Mouse (Mus musculus): ENCODE measurements around the gene Tmprss11f. TPM values are rescaled to one million over a fixed set of nuclear protein-coding genes. Genes with fewer than 3 reads are reported as not detected.
A peak's percentile ranks its signal among the peaks of the same experiment; 100 is the strongest.
"Not testable (repeated sequence)": the region's sequence is repeated elsewhere in the genome, so short reads cannot be mapped to it uniquely, and the experiment has no call there.

Gene Tmprss11f
- polyA plus RNA-seq, 1 experiment, result not detected

- Histone ChIP-seq H3K27ac (ENCODE audit: insufficient read depth, low read length) (no peak overlapping the region), H3K27me3 (ENCODE audit: control insufficient read depth, insufficient read depth, low read length) (no peaks in the 10 kb centered on the region), H3K4me1 (ENCODE audit: control insufficient read depth, insufficient read depth, low read length) (no peaks in the 10 kb centered on the region), H3K4me3 (replicated peaks; ENCODE audit: insufficient read depth, low read depth, low read length) (no peak overlapping the region)
- TF ChIP-seq POLR2A (IDR thresholded peaks at IDR 0.05; ENCODE audit: borderline replicate concordance, insufficient read depth, low read length) (no peak), CTCF (IDR thresholded peaks at IDR 0.05; ENCODE audit: borderline replicate concordance, insufficient read depth, low read depth, low read length) (no peak)
- 56% methylated on average over 5 of the region's 5 CpGs for WGBS
- no peak for DNase-seq
Measured at GRCm38 (mm10) chr5:86581998-86582397, 50.2 kb downstream of the Tmprss11f start.

- H3K27me3 ChIP-seq (ENCODE audit: control insufficient read depth, insufficient read depth, low read length); H3K4me3 ChIP-seq (replicated peaks; ENCODE audit: insufficient read depth, low read depth, low read length); H3K27ac ChIP-seq (ENCODE audit: insufficient read depth, low read length); DNase-seq; H3K4me1 ChIP-seq (ENCODE audit: control insufficient read depth, insufficient read depth, low read length): not testable (repeated sequence)
- WGBS, result 84% methylated on average over 8 of the region's 8 CpGs
Measured at GRCm38 (mm10) chr5:86578761-86579160, 53.5 kb downstream of the Tmprss11f start.

- Histone ChIP-seq H3K4me3 (replicated peaks; ENCODE audit: insufficient read depth, low read depth, low read length) (no peak overlapping the region), H3K4me1 (ENCODE audit: control insufficient read depth, insufficient read depth, low read length) (no peaks in the 10 kb centered on the region), H3K27ac (ENCODE audit: insufficient read depth, low read length) (no peak overlapping the region), H3K27me3 (ENCODE audit: control insufficient read depth, insufficient read depth, low read length) (no peaks in the 10 kb centered on the region)
- no peak for DNase-seq
- WGBS, result 89% methylated on average over 2 of the region's 2 CpGs
- TF ChIP-seq POLR2A (IDR thresholded peaks at IDR 0.05; ENCODE audit: borderline replicate concordance, insufficient read depth, low read length) (no peak), CTCF (IDR thresholded peaks at IDR 0.05; ENCODE audit: borderline replicate concordance, insufficient read depth, low read depth, low read length) (no peak)
Measured at GRCm38 (mm10) chr5:86546693-86547092, 85.5 kb downstream of the Tmprss11f start.

- H3K27me3 ChIP-seq (ENCODE audit: control insufficient read depth, insufficient read depth, low read length), result no peaks in the 10 kb centered on the region
- 83% methylated on average over 3 of the region's 3 CpGs for WGBS
- no peak for DNase-seq
- H3K27ac ChIP-seq (ENCODE audit: insufficient read depth, low read length), result no peak overlapping the region
- no peak overlapping the region for H3K4me3 ChIP-seq (replicated peaks; ENCODE audit: insufficient read depth, low read depth, low read length)
- H3K4me1 ChIP-seq (ENCODE audit: control insufficient read depth, insufficient read depth, low read length), result no peaks in the 10 kb centered on the region
- TF ChIP-seq POLR2A (IDR thresholded peaks at IDR 0.05; ENCODE audit: borderline replicate concordance, insufficient read depth, low read length) (no peak), CTCF (IDR thresholded peaks at IDR 0.05; ENCODE audit: borderline replicate concordance, insufficient read depth, low read depth, low read length) (no peak)
Measured at GRCm38 (mm10) chr5:86540601-86541000, 91.6 kb downstream of the Tmprss11f start.

- no peak for DNase-seq
- 77% methylated on average over 2 of the region's 2 CpGs for WGBS
- Histone ChIP-seq H3K27ac (ENCODE audit: insufficient read depth, low read length) (no peak overlapping the region), H3K4me3 (replicated peaks; ENCODE audit: insufficient read depth, low read depth, low read length) (no peak overlapping the region), H3K27me3 (ENCODE audit: control insufficient read depth, insufficient read depth, low read length) (no peaks in the 10 kb centered on the region), H3K4me1 (ENCODE audit: control insufficient read depth, insufficient read depth, low read length) (no peaks in the 10 kb centered on the region)
- TF ChIP-seq CTCF (IDR thresholded peaks at IDR 0.05; ENCODE audit: borderline replicate concordance, insufficient read depth, low read depth, low read length), result no peak
- TF ChIP-seq POLR2A (IDR thresholded peaks at IDR 0.05; ENCODE audit: borderline replicate concordance, insufficient read depth, low read length), result no peak
Measured at GRCm38 (mm10) chr5:86528725-86529124, 103.5 kb downstream of the Tmprss11f start.

GRCm38 (mm10) chr5:86518500-86518899 is 113.7 kb downstream of the Tmprss11f start, which contains the start of gene Tmprss11g:
Gene Tmprss11g (minus strand): TSS chr5:86518600.
- 81% methylated on average over 9 of the region's 9 CpGs for WGBS
- H3K4me3 ChIP-seq (replicated peaks; ENCODE audit: insufficient read depth, low read depth, low read length), result no peak within 1 kb of the TSS
- no peak for TF ChIP-seq POLR2A (IDR thresholded peaks at IDR 0.05; ENCODE audit: borderline replicate concordance, insufficient read depth, low read length)
- no peak for TF ChIP-seq CTCF (IDR thresholded peaks at IDR 0.05; ENCODE audit: borderline replicate concordance, insufficient read depth, low read depth, low read length)
- no peak within 1 kb of the TSS for H3K27ac ChIP-seq (ENCODE audit: insufficient read depth, low read length)
- no peaks in the 10 kb centered on the region for H3K27me3 ChIP-seq (ENCODE audit: control insufficient read depth, insufficient read depth, low read length)
- no peaks in the 10 kb centered on the region for H3K4me1 ChIP-seq (ENCODE audit: control insufficient read depth, insufficient read depth, low read length)
- no peak for DNase-seq

GRCm38 (mm10) chr5:86511538-86511937 is 120.7 kb downstream of the Tmprss11f start:
- H3K4me3 ChIP-seq (replicated peaks; ENCODE audit: insufficient read depth, low read depth, low read length), result no peak overlapping the region
- no peaks in the 10 kb centered on the region for H3K27me3 ChIP-seq (ENCODE audit: control insufficient read depth, insufficient read depth, low read length)
- 45% methylated on average over 5 of the region's 5 CpGs for WGBS
- no peak overlapping the region for H3K27ac ChIP-seq (ENCODE audit: insufficient read depth, low read length)
- TF ChIP-seq POLR2A (IDR thresholded peaks at IDR 0.05; ENCODE audit: borderline replicate concordance, insufficient read depth, low read length) (no peak), CTCF (IDR thresholded peaks at IDR 0.05; ENCODE audit: borderline replicate concordance, insufficient read depth, low read depth, low read length) (no peak)
- DNase-seq, result no peak
- H3K4me1 ChIP-seq (ENCODE audit: control insufficient read depth, insufficient read depth, low read length), result no peaks in the 10 kb centered on the region

GRCm38 (mm10) chr5:86493453-86493852 is 138.8 kb downstream of the Tmprss11f start:
- TF ChIP-seq CTCF (IDR thresholded peaks at IDR 0.05; ENCODE audit: borderline replicate concordance, insufficient read depth, low read depth, low read length), result no peak
- TF ChIP-seq POLR2A (IDR thresholded peaks at IDR 0.05; ENCODE audit: borderline replicate concordance, insufficient read depth, low read length), result no peak
- DNase-seq, result peak; percentile 40 to 69
- WGBS, result 51% methylated on average over 1 of the region's 1 CpGs
- Histone ChIP-seq H3K4me3 (replicated peaks; ENCODE audit: insufficient read depth, low read depth, low read length) (no peak overlapping the region), H3K27ac (ENCODE audit: insufficient read depth, low read length) (no peak overlapping the region), H3K27me3 (ENCODE audit: control insufficient read depth, insufficient read depth, low read length) (no peaks in the 10 kb centered on the region), H3K4me1 (ENCODE audit: control insufficient read depth, insufficient read depth, low read length) (no peaks in the 10 kb centered on the region; the same call in 1 of the 2 replicates)

Measured in cerebellum, adult 2 months (tissue).